Mouse (Mus musculus) olfactory bulb, adult 2 months (tissue): ENCODE data around the gene Ctnnd2.

Experiments
- CTCF ChIP-seq: fragments of 200-500 bp; IDR thresholded peaks from 2 replicates; pipeline ENCODE4 v1.5.1; 2012; ENCODE audit warnings: low read depth, mild to moderate bottlenecking, low read length, moderate library complexity; ENCODE audit not compliant: insufficient read depth
- POLR2A ChIP-seq: fragments of 200-500 bp; IDR thresholded peaks from 2 replicates; pipeline ENCODE4 v1.6.1; 2012; ENCODE audit warnings: mild to moderate bottlenecking, low read depth, low read length, moderate library complexity; ENCODE audit not compliant: insufficient read depth

DNA sequence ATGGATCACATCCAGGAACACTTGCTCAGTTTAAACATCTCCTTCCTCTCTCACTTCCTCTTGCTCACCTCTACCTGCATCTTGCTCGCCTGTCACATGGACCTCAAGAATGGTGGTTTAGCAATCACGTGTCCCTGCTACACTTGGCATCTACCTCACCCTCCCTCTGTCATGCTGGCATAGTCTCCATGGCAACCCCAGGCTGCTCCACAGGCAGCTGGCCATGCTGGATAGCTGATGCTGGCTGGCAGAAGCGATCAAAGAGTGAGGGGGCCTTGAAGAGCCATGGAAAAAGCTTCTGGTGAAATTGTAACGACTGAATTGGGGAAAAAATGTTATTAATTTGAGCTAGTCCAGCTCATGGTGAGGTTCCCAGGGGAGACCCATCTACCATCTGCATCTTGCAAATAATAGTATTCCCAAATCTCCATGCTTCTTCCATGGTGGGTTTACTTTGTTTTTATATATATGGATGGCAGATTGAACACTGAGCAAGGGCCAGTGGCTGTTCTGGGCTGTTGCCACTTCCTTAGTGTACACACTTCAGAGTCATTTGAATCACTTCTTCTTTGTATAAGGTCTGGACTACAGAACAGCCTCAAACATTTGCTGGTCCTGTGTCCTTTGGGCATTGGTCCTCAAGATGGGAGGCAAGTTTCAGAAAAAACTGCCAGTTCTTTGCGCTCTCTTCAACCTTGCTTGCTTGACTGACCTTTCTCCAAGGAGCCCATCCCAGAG, 19.7 kb downstream of the Ctnnd2 start:
- TF ChIP-seq CTCF (no peak), POLR2A (no peak)
